Mouse (Mus musculus) liver, adult 2 months (tissue): Measurements from ENCODE around the gene Zrsr1.

Experiments
- CTCF ChIP-seq: fragments of 200-500 bp; IDR thresholded peaks from 2 replicates; pipeline ENCODE4 v1.5.1; 2011; ENCODE audit warnings: low read depth, low read length, control low read depth
- POLR2A ChIP-seq: fragments of 200-500 bp; IDR thresholded peaks from 2 replicates; pipeline ENCODE4 v1.6.1; 2011; ENCODE audit warnings: low read length, control low read depth; ENCODE audit not compliant: insufficient read depth; ENCODE audit errors: extremely low read depth

GRCm38 (mm10) chr11:22930129-22930528 lies 41.7 kb upstream of the Zrsr1 start:
- TF ChIP-seq CTCF (no peak), POLR2A (no peak)
